Mouse (Mus musculus) MEL (cell line): ENCODE data around the gene Gm6993.

Experiments used
- BHLHE40 ChIP-seq: IDR thresholded peaks from 2 replicates; pipeline ENCODE4 v1.6.1; 2012; ENCODE audit warnings: low read depth, mild to moderate bottlenecking, inconsistent platforms, low read length, improper control_type of control experiment, borderline replicate concordance
- CTCF ChIP-seq, 3 experiments: IDR thresholded peaks in 2 of 3; conservative IDR thresholded peaks in 1 of 3; 2 replicates each; pipeline ENCODE4 v1.5.1; 2011 to 2012; ENCODE audit warnings: low read length in 3 of 3, low read depth in 2 of 3, mild to moderate bottlenecking in 2 of 3, improper control_type of control experiment in 1 of 3, inconsistent platforms in 1 of 3, mixed read lengths in 1 of 3, moderate library complexity in 1 of 3; ENCODE audit not compliant: control insufficient read depth in 1 of 3, insufficient read depth in 1 of 3, poor library complexity in 1 of 3, severe bottlenecking in 1 of 3
- E2F4 ChIP-seq: IDR thresholded peaks from 2 replicates; pipeline ENCODE4 v1.6.1; 2011; ENCODE audit warnings: low read depth, low read length, improper control_type of control experiment, borderline replicate concordance
- GABPA ChIP-seq: IDR thresholded peaks from 2 replicates; pipeline ENCODE4 v1.6.1; 2012; ENCODE audit warnings: low read depth, mild to moderate bottlenecking, inconsistent platforms, low read length, improper control_type of control experiment, moderate library complexity
- KAT2A ChIP-seq: conservative IDR thresholded peaks from 2 replicates; pipeline ENCODE4 v1.6.1; 2012; ENCODE audit warnings: low read depth, low read length, improper control_type of control experiment, inconsistent platforms
- MAFK ChIP-seq: IDR thresholded peaks from 2 replicates; pipeline ENCODE4 v1.6.1; 2011; ENCODE audit warnings: low read depth, mild to moderate bottlenecking, low read length, improper control_type of control experiment, borderline replicate concordance
- MYC ChIP-seq: IDR thresholded peaks from 2 replicates; pipeline ENCODE4 v1.6.1; 2011; ENCODE audit warnings: low read depth, mild to moderate bottlenecking, low read length, improper control_type of control experiment, moderate library complexity
- POLR2A ChIP-seq, 2 experiments: IDR thresholded peaks; 2 replicates each; pipeline ENCODE4 v1.6.1; 2011 to 2012; ENCODE audit warnings: low read length in 2 of 2, mild to moderate bottlenecking in 2 of 2, control low read depth in 1 of 2, improper control_type of control experiment in 1 of 2, low read depth in 1 of 2, moderate library complexity in 1 of 2; ENCODE audit not compliant: control insufficient read depth in 1 of 2, insufficient read depth in 1 of 2, poor library complexity in 1 of 2
- TAL1 ChIP-seq: IDR thresholded peaks from 2 replicates; pipeline ENCODE4 v1.6.1; 2012; ENCODE audit warnings: mild to moderate bottlenecking, inconsistent platforms, low read length, moderate library complexity, mixed read lengths
- TBP ChIP-seq: IDR thresholded peaks from 2 replicates; pipeline ENCODE4 v1.8.0; 2011; ENCODE audit warnings: low read depth, low read length, improper control_type of control experiment
- USF1 ChIP-seq: IDR thresholded peaks from 2 replicates; pipeline ENCODE4 v1.6.1; 2014; ENCODE audit warnings: low read depth, mild to moderate bottlenecking, inconsistent platforms, low read length, improper control_type of control experiment, moderate library complexity
- ZMIZ1 ChIP-seq: IDR thresholded peaks from 2 replicates; pipeline ENCODE4 v1.6.1; 2012; ENCODE audit warnings: low read depth, mild to moderate bottlenecking, inconsistent platforms, low read length, improper control_type of control experiment, moderate library complexity

GRCm38 (mm10) chr12:31272012-31272735, 31.6 kb downstream of the Gm6993 start:
- TF ChIP-seq ZMIZ1 (no peak), CTCF (IDR thresholded peaks at IDR 0.05 in 2 of 3, conservative IDR thresholded peaks at IDR 0.05 in 1 of 3; ENCODE audit: control insufficient read depth in 1 of 3, insufficient read depth in 1 of 3, low read depth in 2 of 3, low read length in 3 of 3, poor library complexity in 1 of 3, severe bottlenecking in 1 of 3) (no peak), MYC (no peak), BHLHE40 (no peak), TAL1 (no peak), GABPA (no peak), USF1 (no peak), POLR2A (IDR thresholded peaks at IDR 0.05; ENCODE audit: control insufficient read depth in 1 of 2, insufficient read depth in 1 of 2, low read depth in 1 of 2, low read length in 2 of 2, poor library complexity in 1 of 2) (no peak), KAT2A (no peak), E2F4 (no peak), MAFK (no peak), TBP (no peak)
